10 mouse cellular contexts compared by ENCODE assay signal in genomic region chr1:194578270-194578669, GRCm38 (mm10). TPM values are rescaled to one million over a fixed set of nuclear protein-coding genes. Genes with fewer than 3 reads are reported as not detected.
DNase-seq lines count a peak whose midpoint lies in the region; ATAC-seq and TF ChIP-seq lines count a peak whose summit lies in the region.
"Had no signal": no experiment of that assay in that cellular context is flagged by ENCODE, and none has a peak within 500 bp of the region (broad histone marks: within the 10 kb centered on the region; RNA-seq: fewer than 3 reads in every experiment).

No protein-coding gene starts in this region.

- H3K27ac ChIP-seq in hindbrain, embryonic 15.5 days (replicated peaks): 0 out of 2 replicates have a peak overlapping the region, but pooled peaks have one; percentile 16
- H3K27ac ChIP-seq in hindbrain, embryonic 12.5 days: no peak overlapping the region
- no peak overlapping the region; the same call in 1 of the 2 replicates for H3K27ac ChIP-seq in cerebellum, adult 2 months (ENCODE audit: insufficient read depth, low read length)
- H3K27ac ChIP-seq in layer of hippocampus, adult 2 months: peak overlapping the region; percentile 3; the same call in 1 of the 2 replicates
- H3K27ac ChIP-seq in kidney, adult 2 months (ENCODE audit: insufficient read depth, low read depth, low read length): no peak overlapping the region
- H3K27ac ChIP-seq: stomach, embryonic 15.5 days had no signal

- no peaks in the 10 kb centered on the region for H3K36me3 ChIP-seq in hindbrain, embryonic 15.5 days
- H3K36me3 ChIP-seq in hindbrain, embryonic 12.5 days: no peaks in the 10 kb centered on the region
- no peaks in the 10 kb centered on the region for H3K36me3 ChIP-seq in kidney, adult 2 months (ENCODE audit: control insufficient read depth, insufficient read depth, low read length)
- H3K36me3 ChIP-seq: stomach, embryonic 15.5 days had no signal

- peak; percentile 93 to 98 for DNase-seq in cerebellum, adult 2 months
- DNase-seq in layer of hippocampus, adult 2 months (ENCODE audit: low spot score in 2 of 2): peak; percentile 46 to 47
- DNase-seq in right cerebral cortex, postnatal 10 days (ENCODE audit: low spot score in 2 of 2): peak; percentile 72 to 80
- no peak for DNase-seq in kidney, postnatal 25 days
- no peak for DNase-seq in kidney, adult 11 months
- no peak for DNase-seq in kidney, adult 2 months
- DNase-seq: lung, embryonic 14.5 days had no signal

- WGBS in hindbrain, embryonic 15.5 days: 49% methylated on average over 3 of the region's 3 CpGs
- WGBS in hindbrain, embryonic 12.5 days: 85% methylated on average over 3 of the region's 3 CpGs
- WGBS in cerebellum, adult 2 months: 10% methylated on average over 3 of the region's 3 CpGs
- 87% methylated on average over 3 of the region's 3 CpGs for WGBS in kidney, adult 2 months

- no peak overlapping the region for H3K4me2 ChIP-seq in hindbrain, embryonic 15.5 days
- no peak overlapping the region for H3K4me2 ChIP-seq in hindbrain, embryonic 12.5 days (replicated peaks)
- H3K4me2 ChIP-seq: lung, embryonic 14.5 days; stomach, embryonic 15.5 days had no signal

- H3K4me3 ChIP-seq in hindbrain, embryonic 15.5 days: no peak overlapping the region
- H3K4me3 ChIP-seq in hindbrain, embryonic 12.5 days: no peak overlapping the region
- no peak overlapping the region for H3K4me3 ChIP-seq in cerebellum, adult 2 months (replicated peaks; ENCODE audit: insufficient read depth, low read depth, low read length)
- no peak overlapping the region for H3K4me3 ChIP-seq in layer of hippocampus, adult 2 months
- H3K4me3 ChIP-seq in kidney, adult 2 months (ENCODE audit: insufficient read depth, low read depth, low read length): no peak overlapping the region
- H3K4me3 ChIP-seq: stomach, embryonic 15.5 days had no signal

- no peaks in the 10 kb centered on the region for H3K9me3 ChIP-seq in hindbrain, embryonic 15.5 days
- H3K9me3 ChIP-seq in hindbrain, embryonic 12.5 days (replicated peaks): no peaks in the 10 kb centered on the region
- H3K9me3 ChIP-seq: stomach, embryonic 15.5 days had no signal

- H3K4me1 ChIP-seq in hindbrain, embryonic 15.5 days (replicated peaks): no peaks in the 10 kb centered on the region
- no peaks in the 10 kb centered on the region for H3K4me1 ChIP-seq in hindbrain, embryonic 12.5 days
- peaks cover 12% of the 10 kb centered on the region for H3K4me1 ChIP-seq in cerebellum, adult 2 months (ENCODE audit: control insufficient read depth, insufficient read depth, low read length)
- H3K4me1 ChIP-seq in kidney, adult 2 months (ENCODE audit: control insufficient read depth, insufficient read depth, low read length): no peaks in the 10 kb centered on the region
- H3K4me1 ChIP-seq: stomach, embryonic 15.5 days had no signal

- peak; percentile 79; the same call in 1 of the 2 replicates for ATAC-seq in hindbrain, embryonic 15.5 days (ENCODE audit: low FRiP score, low read depth)
- no peak for ATAC-seq in hindbrain, embryonic 12.5 days (ENCODE audit: low FRiP score)

- no peak for TF ChIP-seq POLR2A in cerebellum, adult 2 months (IDR thresholded peaks at IDR 0.05; ENCODE audit: borderline replicate concordance, insufficient read depth, low read length)
- no peak for TF ChIP-seq POLR2A in kidney, adult 2 months (IDR thresholded peaks at IDR 0.05; ENCODE audit: low read depth, low read length)

- H3K9ac ChIP-seq in hindbrain, embryonic 15.5 days: no peak overlapping the region
- H3K9ac ChIP-seq in hindbrain, embryonic 12.5 days: no peak overlapping the region
- H3K9ac ChIP-seq: lung, embryonic 14.5 days; stomach, embryonic 15.5 days had no signal

- no peaks in the 10 kb centered on the region for H3K27me3 ChIP-seq in hindbrain, embryonic 15.5 days
- H3K27me3 ChIP-seq in hindbrain, embryonic 12.5 days: no peaks in the 10 kb centered on the region
- H3K27me3 ChIP-seq in cerebellum, adult 2 months (ENCODE audit: control insufficient read depth, insufficient read depth, low read length): no peaks in the 10 kb centered on the region
- no peaks in the 10 kb centered on the region for H3K27me3 ChIP-seq in kidney, adult 2 months (replicated peaks; ENCODE audit: control insufficient read depth, insufficient read depth, low read length)
- H3K27me3 ChIP-seq: stomach, embryonic 15.5 days had no signal

- TF ChIP-seq CTCF in cerebellum, adult 2 months (IDR thresholded peaks at IDR 0.05; ENCODE audit: borderline replicate concordance, insufficient read depth, low read depth, low read length): peak; percentile 23; the same call in 1 of the 2 replicates
- TF ChIP-seq CTCF in layer of hippocampus, adult 2 months (conservative IDR thresholded peaks at IDR 0.05): no peak
- TF ChIP-seq CTCF in kidney, adult 2 months (conservative IDR thresholded peaks at IDR 0.05; ENCODE audit: insufficient read depth, insufficient read length, low read depth, low read length): no peak

RNA-seq across cellular contexts. Expression of gene Plxna2, which starts 39.7 kb away (rescaled TPM):
- 30.7 and 32.8 TPM in 2 replicates for polyA plus RNA-seq in hindbrain, embryonic 15.5 days (2015; fragmentation: Nextera tagmentation; extraction: Ambion mirVana)
- polyA plus RNA-seq in hindbrain, embryonic 12.5 days (2016; fragmentation: Nextera tagmentation; extraction: Ambion mirVana): 27.9 and 32.3 TPM in 2 replicates
- 18.0 and 20.7 TPM in 2 replicates for polyA plus RNA-seq in cerebellum, adult 2 months (2012; rRNA removed)
- 10 to 100 TPM; 68.1 to 73.2 TPM for total RNA-seq in layer of hippocampus, adult 2 months (2021)
- polyA plus RNA-seq in kidney, adult 2 months (2012; rRNA removed): 5.1 and 5.9 TPM in 2 replicates

Comparison
In these comparisons a context has a peak if more than half of its experiments do, and no peak if none do; other contexts are left out.
1. H3K27ac ChIP-seq: peak in hindbrain, embryonic 15.5 days (single experiment) and layer of hippocampus, adult 2 months (single experiment); none in hindbrain, embryonic 12.5 days (single experiment), cerebellum, adult 2 months (single experiment) and kidney, adult 2 months (single experiment).
2. DNase-seq: peak in cerebellum, adult 2 months (2 of 2), layer of hippocampus, adult 2 months (2 of 2) and right cerebral cortex, postnatal 10 days (2 of 2); none in kidney, postnatal 25 days (0 of 2), kidney, adult 11 months (single experiment) and kidney, adult 2 months (single experiment).